Mouse (Mus musculus) myocyte (in vitro differentiated cells): ENCODE data around the gene Ttc6. TPM values are rescaled to one million over a fixed set of nuclear protein-coding genes. Genes with fewer than 3 reads are reported as not detected.

Source experiments
- H3K27me3 ChIP-seq: one replicate; pipeline ENCODE4 v1.6.1; 2011; ENCODE audit not compliant: control insufficient read depth, insufficient read depth, insufficient read length
- H3K36me3 ChIP-seq: one replicate; pipeline ENCODE4 v1.6.1; 2011; ENCODE audit not compliant: control insufficient read depth, insufficient read depth
- H3K4me2 ChIP-seq: one replicate; pipeline ENCODE4 v1.6.1; 2011; ENCODE audit warnings: low read depth, control low read depth
- H3K4me3 ChIP-seq: one replicate; pipeline ENCODE4 v1.5.1; 2011; ENCODE audit warnings: mild to moderate bottlenecking, control low read depth, moderate library complexity
- H3K79me2 ChIP-seq: one replicate; pipeline ENCODE4 v1.6.1; 2011; ENCODE audit not compliant: control insufficient read depth, insufficient read depth
- H3ac ChIP-seq: one replicate; pipeline ENCODE4 v1.6.1; 2011; ENCODE audit not compliant: control insufficient read depth, insufficient read length
- CEBPB ChIP-seq: IDR thresholded peaks from 2 replicates; pipeline ENCODE4 v1.6.1; 2011; ENCODE audit warnings: mild to moderate bottlenecking, moderate library complexity; ENCODE audit not compliant: poor library complexity, insufficient read depth, severe bottlenecking
- E2F4 ChIP-seq: IDR thresholded peaks from one replicate; pipeline ENCODE4 v1.6.1; 2011; ENCODE audit warnings: mild to moderate bottlenecking, control low read depth, moderate library complexity; ENCODE audit not compliant: insufficient read depth
- MAX ChIP-seq: IDR thresholded peaks from one replicate; pipeline ENCODE4 v1.6.1; 2011; ENCODE audit warnings: low read depth, mild to moderate bottlenecking, control low read depth
- MYOD1 ChIP-seq, 3 experiments: IDR thresholded peaks; one replicate each; pipeline ENCODE4 v1.6.1; 2011; ENCODE audit warnings: control low read depth in 2 of 3, low read depth in 2 of 3, mild to moderate bottlenecking in 2 of 3, moderate library complexity in 1 of 3; ENCODE audit not compliant: insufficient read length in 2 of 3, control insufficient read depth in 1 of 3
- MYOG ChIP-seq, 3 experiments: IDR thresholded peaks; one replicate each; pipeline ENCODE4 v1.6.1; 2011; ENCODE audit warnings: control low read depth in 2 of 3, low read depth in 2 of 3, mild to moderate bottlenecking in 2 of 3; ENCODE audit not compliant: insufficient read length in 2 of 3, control insufficient read depth in 1 of 3, insufficient read depth in 1 of 3
- POLR2A ChIP-seq: IDR thresholded peaks from one replicate; pipeline ENCODE4 v1.6.1; 2011; ENCODE audit warnings: low read depth, mild to moderate bottlenecking, control low read depth, moderate library complexity; ENCODE audit not compliant: insufficient read length
- POLR2AphosphoS2 ChIP-seq: IDR thresholded peaks from one replicate; pipeline ENCODE4 v1.6.1; 2011; ENCODE audit warnings: low read depth, control low read depth; ENCODE audit not compliant: insufficient read length
- REST ChIP-seq: IDR thresholded peaks from one replicate; pipeline ENCODE4 v1.6.1; 2011; ENCODE audit warnings: mild to moderate bottlenecking, control low read depth, moderate library complexity; ENCODE audit not compliant: insufficient read depth, insufficient read length
- SRF ChIP-seq: IDR thresholded peaks from one replicate; pipeline ENCODE4 v1.6.1; 2011; ENCODE audit warnings: low read depth; ENCODE audit not compliant: control insufficient read depth, insufficient read length
- TCF12 ChIP-seq: IDR thresholded peaks from one replicate; pipeline ENCODE4 v1.6.1; 2011; ENCODE audit warnings: mild to moderate bottlenecking, control low read depth; ENCODE audit not compliant: poor library complexity, insufficient read depth, severe bottlenecking
- TCF3 ChIP-seq: IDR thresholded peaks from one replicate; pipeline ENCODE4 v1.6.1; 2011; ENCODE audit warnings: low read depth, control low read depth; ENCODE audit not compliant: insufficient read length
- USF1 ChIP-seq: IDR thresholded peaks from one replicate; pipeline ENCODE4 v1.6.1; 2011; ENCODE audit warnings: low read depth, mild to moderate bottlenecking, control low read depth, moderate library complexity
- polyA plus RNA-seq: library from polyadenylated mRNA; unstranded; fragments of >200 nt; fragmentation: generic; extraction: Trizol; gene quantifications from one replicate; pipeline ENCODE4 v1.2.1, GENCODE M21; 2012; ENCODE audit warnings: missing spikeins

Gene Ttc6
- polyA plus RNA-seq, 1 experiment = not detected

- Histone ChIP-seq H3K79me2 (no peaks in the 10 kb centered on the region), H3ac (no peak overlapping the region), H3K27me3 (peaks cover 10% of the 10 kb centered on the region), H3K4me2 (no peak overlapping the region), H3K4me3 (no peak overlapping the region), H3K36me3 (no peaks in the 10 kb centered on the region)
- TF ChIP-seq POLR2AphosphoS2 (no peak), USF1 (no peak), MYOG (IDR thresholded peaks at IDR 0.05; ENCODE audit: control insufficient read depth in 1 of 3, insufficient read depth in 1 of 3, insufficient read length in 2 of 3, low read depth in 2 of 3) (no peak), SRF (no peak), MYOD1 (IDR thresholded peaks at IDR 0.05; ENCODE audit: control insufficient read depth in 1 of 3, insufficient read length in 2 of 3, low read depth in 2 of 3) (no peak), REST (no peak), E2F4 (no peak), CEBPB (no peak), TCF3 (no peak), MAX (no peak)
Measured at GRCm38 (mm10) chr12:57534517-57534878, 29.4 kb upstream of the Ttc6 start.

- Histone ChIP-seq H3K27me3 (peaks cover 10% of the 10 kb centered on the region), H3K36me3 (no peaks in the 10 kb centered on the region), H3K4me2 (no peak overlapping the region), H3K4me3 (no peak overlapping the region), H3ac (no peak overlapping the region), H3K79me2 (no peaks in the 10 kb centered on the region)
- TF ChIP-seq CEBPB (no peak), SRF (no peak), REST (no peak), MAX (no peak), MYOG (IDR thresholded peaks at IDR 0.05; ENCODE audit: control insufficient read depth in 1 of 3, insufficient read depth in 1 of 3, insufficient read length in 2 of 3, low read depth in 2 of 3) (no peak), E2F4 (no peak), TCF12 (no peak), POLR2A (no peak), TCF3 (no peak), POLR2AphosphoS2 (no peak)
Measured at GRCm38 (mm10) chr12:57534879-57535611, 28.9 kb upstream of the Ttc6 start.

DNA sequence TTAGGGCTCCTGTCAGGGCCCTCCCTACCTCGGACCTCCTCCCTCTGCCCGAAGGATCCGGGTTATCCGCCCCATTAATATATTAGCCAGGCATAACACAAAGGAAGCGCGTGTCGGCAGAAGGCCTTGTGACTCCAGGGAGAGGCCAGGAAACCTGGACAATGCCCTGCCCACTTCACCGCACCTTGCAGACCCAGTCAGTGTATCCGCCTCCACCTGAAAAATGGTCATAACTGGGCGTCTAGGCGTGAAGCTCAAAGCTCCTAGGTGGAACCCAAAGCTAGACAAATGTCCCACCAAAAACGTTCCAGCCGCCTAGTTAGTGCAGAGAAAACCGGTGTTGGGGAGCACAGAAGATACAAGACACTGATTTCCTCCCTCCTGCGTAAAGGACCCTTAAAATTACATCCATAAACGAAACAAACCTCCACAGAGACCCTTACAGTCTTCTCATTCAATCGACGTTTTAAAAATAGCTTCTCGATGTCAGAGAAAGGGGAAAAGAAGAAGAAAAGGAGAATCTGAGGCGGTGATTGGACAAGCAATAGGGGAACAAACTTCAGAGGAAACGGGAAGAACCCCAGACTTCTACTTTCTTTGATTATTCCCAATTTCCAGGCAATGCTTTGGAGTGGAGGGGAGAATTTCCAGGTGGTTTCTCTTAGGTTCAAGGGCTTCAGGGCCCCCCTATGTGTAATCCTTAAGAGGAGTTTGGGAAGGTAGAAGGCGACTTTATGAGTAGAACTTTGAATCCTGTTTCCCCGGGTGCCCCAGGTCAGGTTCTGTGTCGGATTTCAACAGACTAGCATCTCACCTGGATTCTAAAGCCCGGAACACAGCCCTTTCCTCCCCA is 27.6 kb upstream of the Ttc6 start:
- peaks cover 10% of the 10 kb centered on the region for H3K27me3 ChIP-seq
- H3ac ChIP-seq = no peak overlapping the region
- no peak for TF ChIP-seq MYOD1 (IDR thresholded peaks at IDR 0.05; ENCODE audit: control insufficient read depth in 1 of 3, insufficient read length in 2 of 3, low read depth in 2 of 3)
- TF ChIP-seq TCF12 = no peak
- TF ChIP-seq SRF = no peak
- H3K36me3 ChIP-seq = no peaks in the 10 kb centered on the region
- H3K79me2 ChIP-seq = no peaks in the 10 kb centered on the region
- H3K4me3 ChIP-seq = no peak overlapping the region
- no peak overlapping the region for H3K4me2 ChIP-seq

DNA sequence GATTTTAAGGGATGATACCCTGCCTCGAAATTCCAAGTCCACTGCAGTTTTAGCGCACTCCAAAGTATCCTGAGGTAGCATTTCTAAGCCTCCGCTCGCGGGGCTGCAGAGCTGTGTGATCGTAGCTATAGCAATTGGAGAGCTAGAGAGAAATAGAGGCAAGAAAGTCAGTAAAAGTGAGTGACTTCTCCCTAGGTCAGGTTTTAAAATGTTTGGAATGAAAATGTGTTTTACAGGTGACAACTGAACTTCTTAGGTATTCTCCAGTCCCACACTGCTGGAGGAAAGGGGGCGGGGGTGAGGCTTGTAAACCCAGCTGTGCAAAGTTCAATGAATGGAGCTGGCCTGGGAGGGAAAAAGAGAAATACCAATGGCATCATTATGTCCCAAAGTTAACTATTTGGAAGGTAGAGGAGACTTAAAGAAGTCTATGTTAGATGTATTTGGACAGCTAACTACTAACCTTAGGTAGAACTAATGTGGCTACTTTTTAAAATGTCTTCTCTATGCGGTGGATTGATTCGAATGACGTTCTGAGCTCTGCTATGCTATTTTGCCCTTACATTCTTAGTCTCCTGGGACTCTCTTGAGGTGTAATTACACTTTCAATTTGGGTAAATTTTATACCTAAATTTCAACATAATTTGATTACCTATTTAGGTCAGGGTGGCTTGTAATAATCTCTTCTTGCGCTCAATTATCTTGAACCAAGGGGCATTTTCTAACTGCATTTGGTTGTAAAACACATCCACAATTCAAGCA is 26.8 kb upstream of the Ttc6 start:
- Histone ChIP-seq H3K27me3 (peaks cover 10% of the 10 kb centered on the region), H3K4me2 (no peak overlapping the region), H3K36me3 (no peaks in the 10 kb centered on the region), H3K4me3 (no peak overlapping the region), H3K79me2 (no peaks in the 10 kb centered on the region), H3ac (no peak overlapping the region)
- TF ChIP-seq USF1 (no peak), CEBPB (no peak), TCF12 (no peak), E2F4 (no peak), POLR2A (no peak), TCF3 (no peak), SRF (no peak), MYOD1 (IDR thresholded peaks at IDR 0.05; ENCODE audit: control insufficient read depth in 1 of 3, insufficient read length in 2 of 3, low read depth in 2 of 3) (no peak)
